Mouse (Mus musculus) left cerebral cortex, postnatal 25 days (tissue): ENCODE measurements around the gene Ahcyl1. TPM values are rescaled to one million over a fixed set of nuclear protein-coding genes. Genes with fewer than 3 reads are reported as not detected.

Source experiments
- DNase-seq, 2 experiments: peaks; one replicate each; pipeline ENCODE4 v3.0.0; 2022; ENCODE audit warnings: low spot score in 2 of 2, mixed read lengths in 1 of 2
- intact Hi-C: fragments of 180-260 bp; cut with DNase I; formaldehyde crosslinking; loops from one replicate; pipeline ENCODE4 v1.15.1; 2025
- total RNA-seq, 2 experiments: library from RNA; stranded (reverse); gene quantifications; 2 replicates each; pipeline ENCODE4 v1.2.3; 2021

Gene Ahcyl1
- total RNA-seq, 2 experiments from 2014 or later: 324 to 332 TPM

DNA sequence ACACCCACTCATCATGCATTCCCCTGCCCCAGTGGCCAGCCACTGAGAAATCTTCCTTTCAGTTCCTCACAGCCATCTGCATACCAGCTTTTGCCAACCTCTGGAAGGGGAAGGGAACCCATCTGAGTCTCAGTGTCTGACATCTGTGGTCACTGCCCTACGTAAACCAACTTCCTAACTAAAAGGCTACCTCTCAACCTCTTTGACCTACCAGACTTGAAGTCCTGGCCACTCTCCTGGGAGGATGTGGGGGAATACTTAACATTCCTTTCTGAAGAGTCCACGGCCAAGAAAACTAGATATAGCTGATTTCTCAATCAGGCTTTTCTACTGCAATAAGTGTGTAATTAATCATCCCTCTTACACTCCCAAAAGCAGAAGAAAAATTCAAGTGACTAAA lies 9.8 kb upstream of the Ahcyl1 start:
- DNase-seq: no peak
- intact Hi-C loops: no loop called here

GRCm38 (mm10) chr3:107704371-107704705 lies 8.0 kb upstream of the Ahcyl1 start:
- intact Hi-C loops: no loop called here
- peak in 1 of 2 experiments; percentile 53 for DNase-seq

DNA sequence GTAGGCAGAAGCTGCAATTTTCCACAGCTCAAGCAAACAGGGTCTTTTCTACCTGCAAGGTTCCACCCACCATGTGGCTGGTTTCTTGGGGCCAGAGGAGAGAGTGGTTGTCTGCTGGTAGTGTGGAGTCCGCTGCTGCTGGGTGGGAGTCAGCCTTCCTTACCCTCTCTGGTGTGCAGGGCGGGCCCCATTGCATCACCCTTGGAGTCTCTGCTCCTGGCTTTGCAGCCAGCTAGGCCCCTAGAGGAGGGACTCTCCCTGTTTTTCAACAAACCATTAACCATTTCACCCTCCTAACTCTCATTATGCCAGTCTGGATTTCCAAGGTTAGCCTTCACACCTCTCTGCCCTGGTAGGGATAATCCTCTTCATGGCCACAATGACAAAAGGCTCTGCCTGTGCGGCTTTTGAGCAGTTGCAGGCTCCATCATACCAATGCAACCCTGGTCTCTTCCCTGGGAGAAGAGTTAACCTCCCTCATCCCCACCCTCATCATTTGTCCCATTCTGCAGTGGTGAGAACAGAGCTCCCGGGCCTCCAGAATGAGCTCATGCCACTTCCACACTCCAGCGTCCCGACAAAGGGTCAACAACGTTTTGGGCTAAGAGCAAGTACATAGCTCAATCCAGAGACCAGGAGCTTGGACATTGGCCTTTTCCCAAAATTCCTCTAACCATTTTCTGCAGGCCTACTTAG lies 7.5 kb upstream of the Ahcyl1 start:
- intact Hi-C loops: no loop called here
- no peak for DNase-seq

GRCm38 (mm10) chr3:107701767-107702394 lies 5.5 kb upstream of the Ahcyl1 start:
- DNase-seq: no peak
- intact Hi-C loops: no loop called here

- DNase-seq: no peak
- intact Hi-C loops: no loop called here
Observed at GRCm38 (mm10) chr3:107700625-107701024, 4.3 kb upstream of the Ahcyl1 start.

- DNase-seq: no peak
- intact Hi-C loops: loop anchor here (1.0 to 5.0 kb wide), 4 partner anchors 57 to 365 kb away; no protein-coding TSS in a partner anchor
Observed at GRCm38 (mm10) chr3:107696910-107697309, 550 bp upstream of the Ahcyl1 start.

DNA sequence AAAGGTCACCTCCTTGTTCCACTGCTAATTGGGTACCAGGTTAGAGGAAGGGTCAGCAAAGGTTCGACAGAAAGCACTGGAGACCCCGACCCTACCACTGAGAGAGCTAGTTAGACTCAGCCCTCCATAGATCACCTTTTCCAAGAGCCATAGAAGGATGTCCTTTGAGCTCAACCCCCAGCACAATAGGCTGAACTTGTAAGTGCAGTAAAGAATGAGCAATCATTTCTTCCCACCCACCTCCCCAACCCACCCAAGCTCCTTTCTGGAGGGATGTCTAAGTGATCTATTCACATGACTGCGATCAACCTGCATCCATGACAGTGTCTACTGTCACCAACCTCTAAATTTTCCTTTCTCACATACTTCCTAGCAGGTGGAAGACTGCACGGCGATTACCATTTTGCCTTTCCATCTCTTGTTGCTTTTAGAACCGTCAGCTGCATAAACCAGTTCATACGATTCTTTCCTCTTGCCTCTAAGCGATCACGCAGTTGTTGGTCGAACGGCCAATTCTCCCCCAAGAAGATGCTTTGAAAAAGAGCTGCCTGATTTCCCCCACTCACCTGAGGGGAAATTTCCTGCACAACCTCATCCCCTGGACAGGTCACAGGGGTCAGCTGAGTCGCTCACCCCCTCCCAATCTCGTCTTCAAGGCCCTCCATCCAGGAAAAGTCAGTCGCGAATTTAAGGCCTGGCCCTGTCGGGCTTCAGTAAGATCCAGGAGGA lies 977 bp downstream of the Ahcyl1 start:
- intact Hi-C loops: loop anchor here (5.0 kb wide), 2 partner anchors 222 to 367 kb away; no protein-coding TSS in a partner anchor
- DNase-seq: peak in 1 of 2 experiments; percentile 35

DNA sequence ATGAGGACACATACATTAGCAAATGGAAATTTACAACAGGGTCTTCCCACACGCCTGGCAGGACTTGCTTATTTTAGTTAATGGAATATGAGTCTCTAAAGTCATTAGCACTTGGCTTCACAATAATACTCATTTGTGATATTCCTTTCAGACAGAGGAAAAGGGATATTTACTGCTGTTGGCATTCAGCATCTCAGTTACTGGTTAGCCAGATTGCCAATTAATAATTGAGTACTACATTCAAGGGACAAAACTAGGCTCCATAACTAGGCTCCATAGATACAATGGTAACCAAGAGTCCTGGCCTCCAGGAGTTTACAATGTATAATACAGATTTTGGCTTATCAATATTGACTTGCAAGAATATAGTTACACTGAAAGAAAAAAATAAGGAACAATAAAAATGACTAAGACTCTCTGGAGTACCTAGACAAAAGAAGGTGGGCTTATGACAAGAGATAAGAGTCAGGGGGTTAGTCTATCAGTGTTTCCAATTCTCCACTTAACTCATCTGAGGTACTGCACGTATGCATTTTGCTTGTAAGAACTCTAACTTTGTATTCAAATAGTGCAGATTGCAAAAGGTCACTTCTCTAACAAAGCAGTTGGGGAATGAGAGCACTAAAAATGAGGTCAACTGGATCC lies 2.0 kb downstream of the Ahcyl1 start:
- DNase-seq: no peak
- intact Hi-C loops: no loop called here

DNA sequence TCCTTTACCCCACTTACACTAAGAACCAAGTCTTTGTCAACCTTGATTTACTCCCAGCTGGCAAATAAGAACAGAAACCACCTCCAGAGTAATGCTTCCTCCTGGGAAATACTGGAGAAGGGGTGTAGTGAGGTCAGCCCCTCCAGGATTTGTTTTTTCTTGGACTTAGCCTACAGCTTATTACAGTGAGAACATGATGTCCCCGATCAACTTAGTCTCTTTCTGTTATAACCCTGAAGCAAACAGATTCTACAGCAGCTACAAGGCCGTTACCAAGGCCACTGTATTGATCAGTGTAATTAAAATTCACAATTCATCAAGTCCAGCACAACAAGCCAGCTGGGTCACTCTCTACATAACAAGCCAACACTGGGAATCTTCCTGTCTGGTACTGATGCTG lies 6.0 kb downstream of the Ahcyl1 start:
- peak in 1 of 2 experiments; percentile 56 for DNase-seq
- intact Hi-C loops: no loop called here

GRCm38 (mm10) chr3:107689245-107689644 lies 7.1 kb downstream of the Ahcyl1 start:
- intact Hi-C loops: no loop called here

DNA sequence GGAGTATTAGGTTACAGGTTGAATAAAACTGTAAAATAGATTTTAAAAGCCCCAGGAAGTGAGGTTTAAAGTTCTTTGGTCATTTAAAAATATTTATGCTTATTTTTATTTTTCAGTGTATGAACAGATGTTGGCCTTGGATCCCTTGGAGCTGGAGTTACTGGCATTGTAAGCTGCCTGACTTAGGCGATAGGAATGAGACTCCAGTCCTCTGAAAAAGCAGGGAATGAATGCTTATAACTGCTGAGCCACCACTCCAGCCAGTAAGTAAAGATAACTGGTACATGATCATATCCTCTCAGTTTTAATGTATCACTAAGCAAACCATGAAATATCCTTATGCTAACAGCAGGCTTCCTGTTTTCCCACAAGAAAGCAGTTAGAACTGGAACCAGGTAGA lies 8.1 kb downstream of the Ahcyl1 start:
- intact Hi-C loops: no loop called here

More at GRCm38 (mm10) chr3:107689245-107689644, 7.1 kb downstream of the Ahcyl1 start:
- DNase-seq: no peak

DNA sequence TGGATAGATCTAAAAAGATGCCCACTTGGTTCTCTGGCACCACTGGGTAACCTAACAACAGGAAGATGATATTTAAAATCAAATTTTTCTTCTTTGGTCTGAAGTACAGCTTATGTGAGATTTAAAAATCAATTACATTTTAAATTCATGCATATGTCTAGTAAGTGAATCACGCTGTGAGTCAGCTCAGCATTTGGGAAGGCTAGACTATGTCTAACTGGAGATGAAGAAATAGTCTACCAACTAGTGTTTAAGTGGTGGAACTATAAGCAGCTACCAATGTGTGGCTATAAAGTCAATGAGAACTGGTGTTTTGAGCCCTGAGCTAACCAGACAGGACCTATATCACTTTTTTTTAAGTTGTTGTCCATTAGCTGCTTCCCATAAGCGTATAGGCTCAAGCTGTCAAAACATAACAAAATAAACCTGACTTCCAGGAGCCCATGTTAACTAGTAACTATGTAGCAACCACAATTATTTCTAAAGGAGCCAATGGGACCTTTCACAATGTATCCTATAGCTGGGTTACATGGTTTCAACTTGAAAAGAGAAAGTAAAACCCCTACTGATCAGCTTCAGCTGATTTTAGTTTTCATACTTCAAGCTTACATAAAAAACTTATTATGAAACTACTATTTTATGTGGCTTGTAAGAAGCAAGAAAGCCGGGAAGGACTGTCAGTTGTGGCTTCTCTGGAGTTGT lies 9.9 kb downstream of the Ahcyl1 start:
- intact Hi-C loops: no loop called here
- DNase-seq: peak in 1 of 2 experiments; percentile 59

More for the DNA sequence above, 8.1 kb downstream of the Ahcyl1 start:
- DNase-seq: no peak

DNA sequence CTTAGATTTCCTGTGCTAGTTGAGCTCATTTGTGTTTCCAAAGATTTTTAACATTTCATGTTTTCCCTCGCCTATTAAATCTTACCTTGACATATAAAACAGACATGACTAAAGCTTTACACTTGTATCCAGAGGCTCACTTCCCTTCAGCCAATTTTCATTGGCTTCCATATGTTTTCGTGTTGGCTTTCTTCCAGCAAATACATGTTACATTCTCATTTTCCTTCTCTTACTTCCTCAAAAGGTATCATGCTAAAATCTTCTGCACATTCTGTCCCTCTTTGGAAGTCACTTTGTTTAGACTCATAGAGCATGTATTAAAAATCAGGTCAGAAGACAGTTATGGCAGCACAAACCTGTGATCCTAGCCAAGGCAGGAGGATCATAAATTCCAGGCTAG lies 10.7 kb downstream of the Ahcyl1 start:
- intact Hi-C loops: no loop called here
- DNase-seq: no peak

DNA sequence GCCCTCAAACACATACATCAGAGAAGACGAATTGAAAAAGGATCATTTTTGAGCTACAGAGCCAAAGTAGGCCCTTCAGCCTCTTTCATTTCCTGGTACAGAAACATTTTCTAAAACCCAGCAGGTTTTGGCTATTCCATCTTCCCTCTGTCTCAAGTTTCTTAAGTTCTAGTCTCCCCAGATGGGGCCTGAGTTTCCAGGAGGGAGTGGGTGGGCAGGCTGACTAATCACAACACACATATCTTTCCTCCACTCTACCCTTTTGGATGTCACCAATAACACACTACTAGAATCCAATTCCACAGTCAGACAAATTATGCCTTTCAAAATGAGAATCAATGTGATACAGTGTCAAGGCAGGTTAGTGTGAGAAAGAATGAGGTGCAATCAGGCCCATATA lies 12.8 kb downstream of the Ahcyl1 start:
- peak in 1 of 2 experiments; percentile 73 for DNase-seq
- intact Hi-C loops: loop anchor here (5.0 kb wide), 1 partner anchor 51 kb away; the partner anchor contains the start of genes Gm10961 and Strip1

- intact Hi-C loops: loop anchor here (5.0 kb wide), 1 partner anchor 49 kb away; the partner anchor contains the start of genes Gm10961 and Strip1
Observed at GRCm38 (mm10) chr3:107680790-107681576, 15.4 kb downstream of the Ahcyl1 start.

DNA sequence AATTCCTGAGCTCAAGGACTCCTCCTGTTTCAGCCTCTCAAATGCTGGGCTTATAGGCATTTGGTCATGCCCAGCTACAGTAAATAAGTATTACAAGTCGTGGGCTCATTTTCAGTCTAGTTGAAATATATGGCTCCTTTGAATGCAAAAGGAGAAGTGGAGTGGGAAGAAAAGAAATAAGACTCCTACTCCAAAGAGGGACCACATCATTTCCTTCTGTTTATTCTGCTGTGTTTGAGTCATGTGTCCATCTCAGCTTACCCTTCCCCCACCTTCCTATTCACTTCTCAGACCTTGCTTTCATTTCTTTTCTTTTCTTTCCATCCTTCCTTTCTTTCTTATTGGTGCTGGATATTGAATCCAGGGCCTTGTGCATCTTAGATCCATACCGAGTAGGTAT lies 24.9 kb downstream of the Ahcyl1 start:
- no peak for DNase-seq
- intact Hi-C loops: no loop called here

More at GRCm38 (mm10) chr3:107680790-107681576, 15.4 kb downstream of the Ahcyl1 start:
- DNase-seq: peak; percentile 70 to 92

GRCm38 (mm10) chr3:107670500-107670899 lies 25.9 kb downstream of the Ahcyl1 start:
- DNase-seq: no peak
- intact Hi-C loops: no loop called here

GRCm38 (mm10) chr3:107668786-107669185 lies 27.6 kb downstream of the Ahcyl1 start:
- intact Hi-C loops: no loop called here
- no peak for DNase-seq

DNA sequence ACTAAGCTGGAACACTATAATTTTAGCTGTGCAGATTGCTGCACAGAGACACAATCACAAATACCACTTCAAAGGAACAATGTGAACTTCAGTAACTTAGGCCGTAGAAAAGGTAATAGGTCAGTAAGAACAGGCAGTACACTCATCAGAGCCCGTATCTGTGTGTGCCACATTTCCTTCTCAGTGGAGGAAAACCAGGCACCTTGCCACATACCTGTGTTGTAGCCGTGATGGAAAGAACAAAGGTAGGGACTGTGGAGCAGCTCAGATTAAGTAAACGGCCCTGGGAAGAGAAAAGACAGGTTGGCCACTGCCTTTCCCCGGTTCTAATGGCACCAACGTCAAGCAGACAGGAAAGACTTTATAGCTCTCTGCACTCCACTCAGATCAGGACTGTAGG lies 28.9 kb downstream of the Ahcyl1 start:
- DNase-seq: no peak
- intact Hi-C loops: no loop called here
